Mouse (Mus musculus) embryonic facial prominence, embryonic 12.5 days (tissue): ENCODE results near the gene Wfikkn1. TPM values are rescaled to one million over a fixed set of nuclear protein-coding genes. Genes with fewer than 3 reads are reported as not detected.

Source experiments
- ATAC-seq: fragments of 200-750 bp; cut with Nextera tagmentation; 2 replicates; pipeline ENCODE4 v1.8.0; 2017; ENCODE audit not compliant: insufficient number of reproducible peaks, insufficient read depth, low FRiP score, low TSS enrichment
- H3K27ac ChIP-seq: fragments of 300-500 bp; sonication (generic); 2 replicates; pipeline ENCODE4 v1.5.1; 2016; ENCODE audit warnings: mild to moderate bottlenecking
- H3K27me3 ChIP-seq: fragments of 300-500 bp; sonication (generic); 2 replicates; pipeline ENCODE4 v1.6.1; 2016; ENCODE audit warnings: mild to moderate bottlenecking, moderate library complexity
- H3K36me3 ChIP-seq: fragments of 300-500 bp; sonication (generic); 2 replicates; pipeline ENCODE4 v1.6.1; 2016; ENCODE audit warnings: mild to moderate bottlenecking
- H3K4me1 ChIP-seq: fragments of 300-500 bp; sonication (generic); 2 replicates; pipeline ENCODE4 v1.6.1; 2016
- H3K4me2 ChIP-seq: fragments of 300-500 bp; sonication (generic); replicated peaks from 2 replicates; pipeline ENCODE4 v1.6.1; 2016; ENCODE audit warnings: mild to moderate bottlenecking, moderate library complexity
- H3K4me3 ChIP-seq: fragments of 300-500 bp; sonication (generic); 2 replicates; pipeline ENCODE4 v1.5.1; 2016; ENCODE audit warnings: mild to moderate bottlenecking
- H3K9ac ChIP-seq: fragments of 300-500 bp; sonication (generic); 2 replicates; pipeline ENCODE4 v1.6.1; 2016; ENCODE audit warnings: mild to moderate bottlenecking, moderate library complexity
- H3K9me3 ChIP-seq: fragments of 300-500 bp; sonication (generic); 2 replicates; pipeline ENCODE4 v1.6.1; 2016; ENCODE audit warnings: mild to moderate bottlenecking, moderate library complexity
- WGBS: fragments of 180-500 bp; shearing (Covaris S2); methylation state at CpG from one replicate; pipeline ENCODE4 v1.1.7; 2016; 5-methylcytosine and 5-hydroxymethylcytosine counted together
- polyA plus RNA-seq: library from polyadenylated mRNA; unstranded; fragments of >200 nt; fragmentation: Nextera tagmentation; extraction: Ambion mirVana; gene quantifications from 2 replicates; pipeline ENCODE4 v1.2.1, GENCODE M21; 2016

The Wfikkn1 gene
- polyA plus RNA-seq, 1 experiment from 2014 or later: 0.45 TPM

- Histone ChIP-seq H3K4me1 (no peaks in the 10 kb centered on the region), H3K9ac (no peak overlapping the region), H3K4me2 (no peak overlapping the region), H3K36me3 (0 out of 2 replicates have a peak, but pooled peaks cover 9% of the 10 kb centered on the region), H3K9me3 (no peaks in the 10 kb centered on the region), H3K27ac (no peak overlapping the region), H3K4me3 (no peak overlapping the region), H3K27me3 (no peaks in the 10 kb centered on the region)
- 88% methylated on average over 4 of the region's 4 CpGs for WGBS
- no peak for ATAC-seq
These were observed 31.2 kb upstream of the Wfikkn1 start for GRCm38 (mm10) chr17:25911816-25912215.

- no peak for ATAC-seq
- 83% methylated on average over 2 of the region's 2 CpGs for WGBS
- Histone ChIP-seq H3K9me3 (no peaks in the 10 kb centered on the region), H3K4me2 (no peak overlapping the region), H3K4me1 (no peaks in the 10 kb centered on the region), H3K27ac (no peak overlapping the region), H3K4me3 (no peak overlapping the region), H3K27me3 (no peaks in the 10 kb centered on the region), H3K36me3 (0 out of 2 replicates have a peak, but pooled peaks cover 9% of the 10 kb centered on the region), H3K9ac (no peak overlapping the region)
These were observed 27.0 kb upstream of the Wfikkn1 start for GRCm38 (mm10) chr17:25907640-25908039.

- no peaks in the 10 kb centered on the region for H3K27me3 ChIP-seq
- H3K9me3 ChIP-seq: no peaks in the 10 kb centered on the region
- no peaks in the 10 kb centered on the region for H3K4me1 ChIP-seq
- 83% methylated on average over 3 of the region's 3 CpGs for WGBS
- no peak overlapping the region for H3K9ac ChIP-seq
- no peak overlapping the region for H3K4me3 ChIP-seq
- no peak overlapping the region for H3K4me2 ChIP-seq
- H3K36me3 ChIP-seq: peaks cover 13% of the 10 kb centered on the region
- ATAC-seq: no peak
- no peak overlapping the region for H3K27ac ChIP-seq
These were observed 22.4 kb upstream of the Wfikkn1 start for GRCm38 (mm10) chr17:25903061-25903460.

GRCm38 (mm10) chr17:25900193-25900592 lies 19.5 kb upstream of the Wfikkn1 start:
- no peak overlapping the region for H3K9ac ChIP-seq
- 100% methylated on average over 1 of the region's 1 CpGs for WGBS

GRCm38 (mm10) chr17:25895891-25896290 lies 15.2 kb upstream of the Wfikkn1 start:
- H3K9me3 ChIP-seq: no peaks in the 10 kb centered on the region
- 44% methylated on average over 12 of the region's 12 CpGs for WGBS
- no peak for ATAC-seq

More at GRCm38 (mm10) chr17:25900193-25900592, 19.5 kb upstream of the Wfikkn1 start:
- ATAC-seq: no peak
- H3K27me3 ChIP-seq: no peaks in the 10 kb centered on the region
- no peak overlapping the region for H3K4me2 ChIP-seq
- no peak overlapping the region for H3K27ac ChIP-seq
- H3K9me3 ChIP-seq: no peaks in the 10 kb centered on the region
- H3K4me1 ChIP-seq: peaks cover 7% of the 10 kb centered on the region
- H3K4me3 ChIP-seq: no peak overlapping the region
- peaks cover 10% of the 10 kb centered on the region for H3K36me3 ChIP-seq

GRCm38 (mm10) chr17:25895415-25895814 lies 14.8 kb upstream of the Wfikkn1 start:
- no peaks in the 10 kb centered on the region for H3K27me3 ChIP-seq
- H3K9me3 ChIP-seq: no peaks in the 10 kb centered on the region
- H3K27ac ChIP-seq: no peak overlapping the region
- 16% methylated on average over 2 of the region's 2 CpGs for WGBS
- no peak overlapping the region for H3K9ac ChIP-seq
- H3K4me1 ChIP-seq: peaks cover 10% of the 10 kb centered on the region
- H3K4me2 ChIP-seq: no peak overlapping the region
- no peak for ATAC-seq
- peaks cover 6% of the 10 kb centered on the region; the same call in 1 of the 2 replicates for H3K36me3 ChIP-seq
- H3K4me3 ChIP-seq: no peak overlapping the region

More at GRCm38 (mm10) chr17:25895891-25896290, 15.2 kb upstream of the Wfikkn1 start:
- H3K4me2 ChIP-seq: no peak overlapping the region
- H3K4me3 ChIP-seq: no peak overlapping the region
- no peak overlapping the region for H3K27ac ChIP-seq
- no peak overlapping the region for H3K9ac ChIP-seq
- H3K36me3 ChIP-seq: peaks cover 9% of the 10 kb centered on the region
- H3K4me1 ChIP-seq: peaks cover 10% of the 10 kb centered on the region
- H3K27me3 ChIP-seq: no peaks in the 10 kb centered on the region

GRCm38 (mm10) chr17:25893975-25894617 lies 13.4 kb upstream of the Wfikkn1 start:
- Histone ChIP-seq H3K9me3 (no peaks in the 10 kb centered on the region), H3K9ac (no peak overlapping the region), H3K4me1 (peaks cover 10% of the 10 kb centered on the region), H3K27ac (no peak overlapping the region), H3K36me3 (peaks cover 15% of the 10 kb centered on the region), H3K4me2 (no peak overlapping the region), H3K4me3 (no peak overlapping the region), H3K27me3 (no peaks in the 10 kb centered on the region)
- ATAC-seq: no peak; the same call in 1 of the 2 replicates
- WGBS: 46% methylated on average over 2 of the region's 2 CpGs

- Histone ChIP-seq H3K4me3 (no peak overlapping the region), H3K9me3 (no peaks in the 10 kb centered on the region), H3K27ac (no peak overlapping the region), H3K36me3 (peaks cover 34% of the 10 kb centered on the region), H3K27me3 (no peaks in the 10 kb centered on the region), H3K4me2 (no peak overlapping the region), H3K4me1 (no peaks in the 10 kb centered on the region; the same call in 1 of the 2 replicates), H3K9ac (no peak overlapping the region)
- 89% methylated on average over 3 of the region's 3 CpGs for WGBS
- no peak for ATAC-seq
These were observed 8.2 kb upstream of the Wfikkn1 start for GRCm38 (mm10) chr17:25888837-25889236.

- 86% methylated on average over 10 of the region's 10 CpGs for WGBS
- no peak for ATAC-seq
These were observed 6.8 kb upstream of the Wfikkn1 start for GRCm38 (mm10) chr17:25887467-25887866.

GRCm38 (mm10) chr17:25886806-25887205 lies 6.1 kb upstream of the Wfikkn1 start:
- H3K9me3 ChIP-seq: no peaks in the 10 kb centered on the region
- no peak overlapping the region for H3K27ac ChIP-seq
- no peak overlapping the region for H3K4me2 ChIP-seq
- no peak overlapping the region for H3K4me3 ChIP-seq
- no peaks in the 10 kb centered on the region for H3K27me3 ChIP-seq
- H3K9ac ChIP-seq: no peak overlapping the region
- peaks cover 53% of the 10 kb centered on the region for H3K36me3 ChIP-seq
- ATAC-seq: no peak
- 0 out of 2 replicates have a peak, but pooled peaks cover 5% of the 10 kb centered on the region for H3K4me1 ChIP-seq

More at GRCm38 (mm10) chr17:25887467-25887866, 6.8 kb upstream of the Wfikkn1 start:
- Histone ChIP-seq H3K27ac (no peak overlapping the region), H3K4me2 (no peak overlapping the region), H3K36me3 (peaks cover 48% of the 10 kb centered on the region), H3K9me3 (no peaks in the 10 kb centered on the region), H3K27me3 (no peaks in the 10 kb centered on the region), H3K9ac (no peak overlapping the region), H3K4me3 (no peak overlapping the region), H3K4me1 (0 out of 2 replicates have a peak, but pooled peaks cover under 1% of the 10 kb centered on the region)

GRCm38 (mm10) chr17:25885636-25886035 lies 5.0 kb upstream of the Wfikkn1 start:
- no peak overlapping the region for H3K4me3 ChIP-seq
- H3K4me2 ChIP-seq: no peak overlapping the region
- H3K36me3 ChIP-seq: peaks cover 57% of the 10 kb centered on the region
- H3K9me3 ChIP-seq: no peaks in the 10 kb centered on the region
- no peak overlapping the region for H3K9ac ChIP-seq
- H3K27ac ChIP-seq: no peak overlapping the region
- WGBS: 40% methylated on average over 4 of the region's 4 CpGs
- no peaks in the 10 kb centered on the region for H3K27me3 ChIP-seq
- peaks cover 16% of the 10 kb centered on the region for H3K4me1 ChIP-seq
- ATAC-seq: no peak

GRCm38 (mm10) chr17:25883824-25884223 lies 3.2 kb upstream of the Wfikkn1 start:
- H3K4me1 ChIP-seq: peaks cover 24% of the 10 kb centered on the region
- no peak overlapping the region for H3K4me3 ChIP-seq
- ATAC-seq: no peak
- no peak overlapping the region for H3K9ac ChIP-seq
- no peaks in the 10 kb centered on the region for H3K27me3 ChIP-seq
- no peaks in the 10 kb centered on the region for H3K9me3 ChIP-seq
- H3K36me3 ChIP-seq: peaks cover 46% of the 10 kb centered on the region
- H3K27ac ChIP-seq: no peak overlapping the region
- 91% methylated on average over 3 of the region's 3 CpGs for WGBS
- H3K4me2 ChIP-seq: no peak overlapping the region
